Comparison of ENCODE assay signal across 11 mouse cellular contexts in the genomic region with DNA sequence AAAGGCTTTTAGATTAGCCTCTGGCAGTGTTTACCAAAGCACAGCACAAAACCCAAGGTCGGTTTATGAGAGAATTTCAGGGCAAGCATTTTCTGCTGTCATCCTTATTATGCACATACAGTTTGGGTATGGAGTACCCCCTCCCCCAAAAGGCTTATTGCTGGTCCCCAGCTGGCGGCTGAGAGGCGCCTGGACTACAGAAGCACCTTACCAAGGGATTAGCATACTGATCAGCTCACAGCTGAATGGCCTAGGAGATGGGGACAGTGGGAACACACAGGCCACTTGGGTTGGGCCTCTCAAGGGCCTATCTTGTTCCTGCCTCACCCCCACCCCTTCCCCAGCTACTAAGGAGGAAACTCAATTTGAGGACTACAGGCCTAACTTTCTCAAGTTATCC. TPM values are rescaled to one million over a fixed set of nuclear protein-coding genes. Genes with fewer than 3 reads are reported as not detected.
DNase-seq lines count a peak whose midpoint lies in the region; ATAC-seq and TF ChIP-seq lines count a peak whose summit lies in the region.
"Had no signal": no experiment of that assay in that cellular context is flagged by ENCODE, and none has a peak within 500 bp of the region (broad histone marks: within the 10 kb centered on the region; RNA-seq: fewer than 3 reads in every experiment).

No protein-coding gene starts in this region.

- peaks cover 18% of the 10 kb centered on the region for H3K4me1 ChIP-seq in kidney, embryonic 15.5 days
- H3K4me1 ChIP-seq in embryonic facial prominence, embryonic 13.5 days = peaks cover 16% of the 10 kb centered on the region
- 0 out of 2 replicates have a peak, but pooled peaks cover 14% of the 10 kb centered on the region for H3K4me1 ChIP-seq in hindbrain, postnatal 0 days (ENCODE audit: insufficient read depth, low read length)
- H3K4me1 ChIP-seq in midbrain, embryonic 16.5 days (ENCODE audit: control insufficient read depth, insufficient read depth, low read length) = peaks cover 18% of the 10 kb centered on the region

- DNase-seq in kidney, adult 9 months = no peak
- DNase-seq in hindbrain, postnatal 0 days (ENCODE audit: low spot score) = no peak
- DNase-seq in lung, postnatal 14 days = no peak
- DNase-seq in urinary bladder, postnatal 25 days (ENCODE audit: low spot score) = no peak
- no peak for DNase-seq in frontal cortex, postnatal 10 days (ENCODE audit: low spot score in 2 of 2)
- DNase-seq: kidney, adult 2 months; right cerebral cortex, postnatal 14 days had no signal

- no peaks in the 10 kb centered on the region for H3K27me3 ChIP-seq in kidney, embryonic 15.5 days
- H3K27me3 ChIP-seq in embryonic facial prominence, embryonic 13.5 days = no peaks in the 10 kb centered on the region
- no peaks in the 10 kb centered on the region for H3K27me3 ChIP-seq in hindbrain, postnatal 0 days (ENCODE audit: insufficient read depth, low read length)
- no peaks in the 10 kb centered on the region for H3K27me3 ChIP-seq in midbrain, embryonic 16.5 days (ENCODE audit: control insufficient read depth, insufficient read depth, low read depth, low read length)

- peak overlapping the region; percentile 87 for H3K4me2 ChIP-seq in kidney, embryonic 15.5 days
- peak overlapping the region; percentile 91 for H3K4me2 ChIP-seq in embryonic facial prominence, embryonic 13.5 days
- H3K4me2 ChIP-seq in hindbrain, postnatal 0 days (ENCODE audit: low read depth, low read length) = peak overlapping the region; percentile 94
- peak overlapping the region; percentile 86 for H3K4me2 ChIP-seq in midbrain, embryonic 16.5 days (ENCODE audit: low read length)

- peaks cover 48% of the 10 kb centered on the region for H3K36me3 ChIP-seq in kidney, embryonic 15.5 days
- peaks cover 45% of the 10 kb centered on the region for H3K36me3 ChIP-seq in embryonic facial prominence, embryonic 13.5 days
- H3K36me3 ChIP-seq in hindbrain, postnatal 0 days (ENCODE audit: insufficient read depth, low read length) = peaks cover 22% of the 10 kb centered on the region; the same call in 1 of the 2 replicates
- H3K36me3 ChIP-seq in midbrain, embryonic 16.5 days (ENCODE audit: control insufficient read depth, insufficient read depth, low read length) = peaks cover 15% of the 10 kb centered on the region

- no peak overlapping the region for H3K27ac ChIP-seq in kidney, embryonic 15.5 days
- H3K27ac ChIP-seq in embryonic facial prominence, embryonic 13.5 days = no peak overlapping the region
- no peak overlapping the region for H3K27ac ChIP-seq in hindbrain, postnatal 0 days
- no peak overlapping the region; the same call in 1 of the 2 replicates for H3K27ac ChIP-seq in midbrain, embryonic 16.5 days (ENCODE audit: low read length)

- TF ChIP-seq CTCF in hindbrain, postnatal 0 days (IDR thresholded peaks at IDR 0.05; ENCODE audit: low read depth) = no peak

- H3K9me3 ChIP-seq in kidney, embryonic 15.5 days (replicated peaks) = no peaks in the 10 kb centered on the region
- no peaks in the 10 kb centered on the region for H3K9me3 ChIP-seq in embryonic facial prominence, embryonic 13.5 days
- no peaks in the 10 kb centered on the region for H3K9me3 ChIP-seq in hindbrain, postnatal 0 days (ENCODE audit: low read length)
- H3K9me3 ChIP-seq in midbrain, embryonic 16.5 days (replicated peaks; ENCODE audit: control insufficient read depth, low read length, poor library complexity, severe bottlenecking) = no peaks in the 10 kb centered on the region

- no peak for ATAC-seq in kidney, embryonic 15.5 days (replicated peaks; ENCODE audit: low FRiP score)
- ATAC-seq in embryonic facial prominence, embryonic 13.5 days (ENCODE audit: insufficient number of reproducible peaks, insufficient read depth, low FRiP score, low TSS enrichment, low read depth) = no peak
- no peak for ATAC-seq in hindbrain, postnatal 0 days
- no peak for ATAC-seq in midbrain, embryonic 16.5 days

- H3K4me3 ChIP-seq in kidney, embryonic 15.5 days (replicated peaks) = 0 out of 2 replicates have a peak overlapping the region, but pooled peaks have one; percentile 8
- peak overlapping the region; percentile 9; the same call in 1 of the 2 replicates for H3K4me3 ChIP-seq in embryonic facial prominence, embryonic 13.5 days
- H3K4me3 ChIP-seq in hindbrain, postnatal 0 days (ENCODE audit: low read length) = no peak overlapping the region
- H3K4me3 ChIP-seq in midbrain, embryonic 16.5 days (ENCODE audit: low read depth, low read length) = peak overlapping the region; percentile 7; the same call in 1 of the 2 replicates

- H3K9ac ChIP-seq in kidney, embryonic 15.5 days = peak overlapping the region; percentile 33; the same call in 1 of the 2 replicates
- H3K9ac ChIP-seq in embryonic facial prominence, embryonic 13.5 days = peak overlapping the region; percentile 49
- peak overlapping the region; percentile 97; the same call in 1 of the 2 replicates for H3K9ac ChIP-seq in hindbrain, postnatal 0 days (replicated peaks; ENCODE audit: low read length)
- H3K9ac ChIP-seq in midbrain, embryonic 16.5 days (ENCODE audit: low read depth, low read length) = 0 out of 2 replicates have a peak overlapping the region, but pooled peaks have one; percentile 4

- 74% methylated on average over 3 of the region's 3 CpGs for WGBS in kidney, embryonic 15.5 days
- 64% methylated on average over 3 of the region's 3 CpGs for WGBS in embryonic facial prominence, embryonic 13.5 days
- whole genome bisulfite sequencing in hindbrain, postnatal 0 days = 56% methylated on average over 3 of the region's 3 CpGs
- WGBS in midbrain, embryonic 16.5 days = 17% methylated on average over 3 of the region's 3 CpGs

RNA-seq across cellular contexts. Expression of a gene that starts 1.5 kb away (rescaled TPM):
- 68.6 and 71.1 TPM in 2 replicates for polyA plus RNA-seq in kidney, embryonic 15.5 days (2015; fragmentation: Nextera tagmentation; extraction: Ambion mirVana)
- polyA plus RNA-seq in embryonic facial prominence, embryonic 13.5 days (2015; fragmentation: Nextera tagmentation; extraction: Ambion mirVana) = 80.0 and 87.4 TPM in 2 replicates
- 41.4 and 47.2 TPM in 2 replicates for total RNA-seq in hindbrain, postnatal 0 days (2014; rRNA removed)
- polyA plus RNA-seq in hindbrain, postnatal 0 days (2015; fragmentation: Nextera tagmentation; extraction: Ambion mirVana) = 83.4 and 85.4 TPM in 2 replicates
- polyA plus RNA-seq in midbrain, embryonic 16.5 days (2015; fragmentation: Nextera tagmentation; extraction: Ambion mirVana) = 104 and 113 TPM in 2 replicates

RNA-seq across cellular contexts. Expression of a gene that starts 15.7 kb away (rescaled TPM):
- not detected in 2 replicates for polyA plus RNA-seq in kidney, embryonic 15.5 days (2015; fragmentation: Nextera tagmentation; extraction: Ambion mirVana)
- not detected in 2 replicates for polyA plus RNA-seq in embryonic facial prominence, embryonic 13.5 days (2015; fragmentation: Nextera tagmentation; extraction: Ambion mirVana)
- not detected in 2 replicates for total RNA-seq in hindbrain, postnatal 0 days (2014; rRNA removed)
- polyA plus RNA-seq in hindbrain, postnatal 0 days (2015; fragmentation: Nextera tagmentation; extraction: Ambion mirVana) = not detected in 2 replicates
- not detected in 2 replicates for polyA plus RNA-seq in midbrain, embryonic 16.5 days (2015; fragmentation: Nextera tagmentation; extraction: Ambion mirVana)
- total RNA-seq: liver, adult 2 months had no signal
- polyA plus RNA-seq: kidney, adult 2 months; liver, adult 2 months had no signal

RNA-seq across cellular contexts. Expression of a gene that starts 59.3 kb away (rescaled TPM):
- 70.6 and 78.0 TPM in 2 replicates for polyA plus RNA-seq in kidney, embryonic 15.5 days (2015; fragmentation: Nextera tagmentation; extraction: Ambion mirVana)
- 36.2 and 40.7 TPM in 2 replicates for polyA plus RNA-seq in embryonic facial prominence, embryonic 13.5 days (2015; fragmentation: Nextera tagmentation; extraction: Ambion mirVana)
- total RNA-seq in hindbrain, postnatal 0 days (2014; rRNA removed) = 7.5 and 12.7 TPM in 2 replicates
- 25.6 and 26.1 TPM in 2 replicates for polyA plus RNA-seq in hindbrain, postnatal 0 days (2015; fragmentation: Nextera tagmentation; extraction: Ambion mirVana)
- polyA plus RNA-seq in midbrain, embryonic 16.5 days (2015; fragmentation: Nextera tagmentation; extraction: Ambion mirVana) = 13.4 and 16.8 TPM in 2 replicates

Comparison
In these comparisons a context has a peak if more than half of its experiments do, and no peak if none do; other contexts are left out.
1. H3K9ac ChIP-seq: peak in every context shown above with its lines; median percentile 97 in hindbrain, postnatal 0 days; 49 in embryonic facial prominence, embryonic 13.5 days; 33 in kidney, embryonic 15.5 days; 4 in midbrain, embryonic 16.5 days.